Comparison of ENCODE assay signal across 8 mouse cellular contexts in genomic region chr5:139344021-139344686, GRCm38 (mm10). TPM values are rescaled to one million over a fixed set of nuclear protein-coding genes. Genes with fewer than 3 reads are reported as not detected.
DNase-seq lines count a peak whose midpoint lies in the region; ATAC-seq lines count a peak whose summit lies in the region.

No protein-coding gene starts in this region.

- ATAC-seq in embryonic facial prominence, embryonic 12.5 days (ENCODE audit: insufficient number of reproducible peaks, insufficient read depth, low FRiP score, low TSS enrichment) = peak; percentile 54
- ATAC-seq in limb, embryonic 15.5 days (ENCODE audit: insufficient number of reproducible peaks, low FRiP score, low TSS enrichment, low read depth) = no peak
- ATAC-seq in midbrain, embryonic 16.5 days = peak; percentile 70

- peak; percentile 91 for DNase-seq in CD4-positive, CD25-positive, alpha-beta regulatory T cell, adult 2 months (ENCODE audit: low read depth, low spot score)
- peak; percentile 80 to 89 for DNase-seq in adrenal gland, postnatal 36 days
- DNase-seq in heart, adult 8-10 months (ENCODE audit: low spot score) = peak; percentile 71
- DNase-seq in kidney, adult 8-10 months = peak; percentile 65 to 82
- DNase-seq in spleen, postnatal 36 days (ENCODE audit: low spot score in 2 of 2) = peak; percentile 60 to 69

- 0 out of 2 replicates have a peak overlapping the region, but pooled peaks have one; percentile 86 for H3K27ac ChIP-seq in embryonic facial prominence, embryonic 12.5 days
- peak overlapping the region; percentile 84 for H3K27ac ChIP-seq in limb, embryonic 15.5 days
- peak overlapping the region; percentile 78 for H3K27ac ChIP-seq in midbrain, embryonic 16.5 days (ENCODE audit: low read length)

- 6% methylated on average over 12 of the region's 12 CpGs for WGBS in embryonic facial prominence, embryonic 12.5 days
- 4% methylated on average over 12 of the region's 12 CpGs for WGBS in limb, embryonic 15.5 days
- WGBS in midbrain, embryonic 16.5 days = 7% methylated on average over 12 of the region's 12 CpGs

- peak overlapping the region; percentile 72 for H3K4me3 ChIP-seq in embryonic facial prominence, embryonic 12.5 days
- H3K4me3 ChIP-seq in limb, embryonic 15.5 days = peak overlapping the region; percentile 83
- peak overlapping the region; percentile 76 for H3K4me3 ChIP-seq in midbrain, embryonic 16.5 days (ENCODE audit: low read depth, low read length)

- peak overlapping the region; percentile 96 for H3K4me2 ChIP-seq in embryonic facial prominence, embryonic 12.5 days (replicated peaks)
- peak overlapping the region; percentile 90 for H3K4me2 ChIP-seq in limb, embryonic 15.5 days
- peak overlapping the region; percentile 74 for H3K4me2 ChIP-seq in midbrain, embryonic 16.5 days (ENCODE audit: low read length)

- H3K9ac ChIP-seq in embryonic facial prominence, embryonic 12.5 days = peak overlapping the region; percentile 89
- H3K9ac ChIP-seq in limb, embryonic 15.5 days = peak overlapping the region; percentile 92
- peak overlapping the region; percentile 87 for H3K9ac ChIP-seq in midbrain, embryonic 16.5 days (ENCODE audit: low read depth, low read length)

- H3K27me3 ChIP-seq in embryonic facial prominence, embryonic 12.5 days = no peaks in the 10 kb centered on the region
- no peaks in the 10 kb centered on the region for H3K27me3 ChIP-seq in limb, embryonic 15.5 days
- no peaks in the 10 kb centered on the region for H3K27me3 ChIP-seq in midbrain, embryonic 16.5 days (ENCODE audit: control insufficient read depth, insufficient read depth, low read depth, low read length)

- peaks cover 21% of the 10 kb centered on the region for H3K4me1 ChIP-seq in embryonic facial prominence, embryonic 12.5 days
- peaks cover 23% of the 10 kb centered on the region for H3K4me1 ChIP-seq in limb, embryonic 15.5 days
- H3K4me1 ChIP-seq in midbrain, embryonic 16.5 days (ENCODE audit: control insufficient read depth, insufficient read depth, low read length) = peaks cover 9% of the 10 kb centered on the region

- H3K9me3 ChIP-seq in embryonic facial prominence, embryonic 12.5 days = no peaks in the 10 kb centered on the region
- no peaks in the 10 kb centered on the region for H3K9me3 ChIP-seq in limb, embryonic 15.5 days
- no peaks in the 10 kb centered on the region for H3K9me3 ChIP-seq in midbrain, embryonic 16.5 days (replicated peaks; ENCODE audit: control insufficient read depth, low read length, poor library complexity, severe bottlenecking)

- H3K36me3 ChIP-seq in embryonic facial prominence, embryonic 12.5 days = peaks cover 33% of the 10 kb centered on the region
- peaks cover 33% of the 10 kb centered on the region for H3K36me3 ChIP-seq in limb, embryonic 15.5 days
- peaks cover 15% of the 10 kb centered on the region for H3K36me3 ChIP-seq in midbrain, embryonic 16.5 days (ENCODE audit: control insufficient read depth, insufficient read depth, low read length)

RNA-seq across cellular contexts. Expression of gene Cox19, which starts 7.1 kb away (rescaled TPM):
- total RNA-seq in adrenal gland, postnatal 36 days (2021) = 10 to 100 TPM; 71.0 to 87.5 TPM
- polyA plus RNA-seq in embryonic facial prominence, embryonic 12.5 days (2016; fragmentation: Nextera tagmentation; extraction: Ambion mirVana) = 110 and 112 TPM in 2 replicates
- total RNA-seq in heart, adult 8-10 months (2022) = 100 to 1,000 TPM in 3 of 4 experiments, 10 to 100 TPM in 1; 96.9 to 114 (median 106) TPM
- 90.6 and 94.2 TPM in 2 replicates for polyA plus RNA-seq in limb, embryonic 15.5 days (2015; fragmentation: Nextera tagmentation; extraction: Ambion mirVana)
- polyA plus RNA-seq in midbrain, embryonic 16.5 days (2015; fragmentation: Nextera tagmentation; extraction: Ambion mirVana) = 102 and 105 TPM in 2 replicates

RNA-seq across cellular contexts. Expression of gene Cyp2w1, which starts 8.3 kb away (rescaled TPM):
- not detected for total RNA-seq in adrenal gland, postnatal 36 days (2021)
- polyA plus RNA-seq in embryonic facial prominence, embryonic 12.5 days (2016; fragmentation: Nextera tagmentation; extraction: Ambion mirVana) = 2.6 and 4.1 TPM in 2 replicates
- not detected for total RNA-seq in heart, adult 8-10 months (2022)
- 22.8 and 23.5 TPM in 2 replicates for polyA plus RNA-seq in limb, embryonic 15.5 days (2015; fragmentation: Nextera tagmentation; extraction: Ambion mirVana)
- not detected in 2 replicates for polyA plus RNA-seq in midbrain, embryonic 16.5 days (2015; fragmentation: Nextera tagmentation; extraction: Ambion mirVana)

RNA-seq across cellular contexts. Expression of gene Adap1, which starts 18.7 kb away (rescaled TPM):
- total RNA-seq in adrenal gland, postnatal 36 days (2021) = 1 to 10 TPM; 5.0 to 8.5 TPM
- 2.4 and 3.0 TPM in 2 replicates for polyA plus RNA-seq in embryonic facial prominence, embryonic 12.5 days (2016; fragmentation: Nextera tagmentation; extraction: Ambion mirVana)
- total RNA-seq in heart, adult 8-10 months (2022) = 1 to 10 TPM; 2.1 to 4.2 (median 2.9) TPM
- 3.2 and 4.1 TPM in 2 replicates for polyA plus RNA-seq in limb, embryonic 15.5 days (2015; fragmentation: Nextera tagmentation; extraction: Ambion mirVana)
- 66.9 and 68.5 TPM in 2 replicates for polyA plus RNA-seq in midbrain, embryonic 16.5 days (2015; fragmentation: Nextera tagmentation; extraction: Ambion mirVana)

RNA-seq across cellular contexts. Expression of gene Gpr146, which starts 33.3 kb away (rescaled TPM):
- total RNA-seq in adrenal gland, postnatal 36 days (2021) = 10 to 100 TPM; 15.2 to 17.9 TPM
- polyA plus RNA-seq in embryonic facial prominence, embryonic 12.5 days (2016; fragmentation: Nextera tagmentation; extraction: Ambion mirVana) = 1.7 and 1.9 TPM in 2 replicates
- total RNA-seq in heart, adult 8-10 months (2022) = 10 to 100 TPM; 43.1 to 55.6 (median 47.0) TPM
- 2.6 and 3.1 TPM in 2 replicates for polyA plus RNA-seq in limb, embryonic 15.5 days (2015; fragmentation: Nextera tagmentation; extraction: Ambion mirVana)
- 2.5 and 2.9 TPM in 2 replicates for polyA plus RNA-seq in midbrain, embryonic 16.5 days (2015; fragmentation: Nextera tagmentation; extraction: Ambion mirVana)

Comparison
In these comparisons a context has a peak if more than half of its experiments do, and no peak if none do; other contexts are left out.
1. RNA of gene Adap1, which starts 18.7 kb away (polyA plus RNA-seq): 66.9 to 68.5 TPM in midbrain, embryonic 16.5 days; 3.2 to 4.1 TPM in limb, embryonic 15.5 days and 2.4 to 3.0 TPM in embryonic facial prominence, embryonic 12.5 days; every median in the first group is over 10 times any median in the second.
2. Peak in every context shown above with its lines, with median percentiles within 50 percentile points of each other: DNase-seq, H3K27ac ChIP-seq, H3K4me2 ChIP-seq, H3K4me3 ChIP-seq and H3K9ac ChIP-seq.